ENCODE assay signal across 8 mouse cellular contexts in genomic region chr10:80985241-80985969, GRCm38 (mm10). TPM values are rescaled to one million over a fixed set of nuclear protein-coding genes. Genes with fewer than 3 reads are reported as not detected.
DNase-seq lines count a peak whose midpoint lies in the region; ATAC-seq lines count a peak whose summit lies in the region.

No protein-coding gene starts in this region.

- no peak overlapping the region for H3K4me3 ChIP-seq in embryonic facial prominence, embryonic 11.5 days (ENCODE audit: low read depth, low read length)
- H3K4me3 ChIP-seq in limb, embryonic 15.5 days, result peak overlapping the region; percentile 25
- H3K4me3 ChIP-seq in midbrain, embryonic 16.5 days (ENCODE audit: low read depth, low read length), result peak overlapping the region; percentile 27

- no peaks in the 10 kb centered on the region for H3K36me3 ChIP-seq in embryonic facial prominence, embryonic 11.5 days (replicated peaks; ENCODE audit: control insufficient read depth, insufficient read depth, low read depth, low read length)
- no peaks in the 10 kb centered on the region for H3K36me3 ChIP-seq in limb, embryonic 15.5 days
- H3K36me3 ChIP-seq in midbrain, embryonic 16.5 days (ENCODE audit: control insufficient read depth, insufficient read depth, low read length), result no peaks in the 10 kb centered on the region

- WGBS in embryonic facial prominence, embryonic 11.5 days, result 8% methylated on average over 37 of the region's 37 CpGs
- WGBS in limb, embryonic 15.5 days, result 8% methylated on average over 37 of the region's 37 CpGs
- 10% methylated on average over 37 of the region's 37 CpGs for WGBS in midbrain, embryonic 16.5 days

- peaks cover 20% of the 10 kb centered on the region for H3K27me3 ChIP-seq in embryonic facial prominence, embryonic 11.5 days (ENCODE audit: control insufficient read depth, insufficient read depth, low read length)
- H3K27me3 ChIP-seq in limb, embryonic 15.5 days, result peaks cover 30% of the 10 kb centered on the region
- peaks cover 15% of the 10 kb centered on the region for H3K27me3 ChIP-seq in midbrain, embryonic 16.5 days (ENCODE audit: control insufficient read depth, insufficient read depth, low read depth, low read length)

- H3K4me1 ChIP-seq in embryonic facial prominence, embryonic 11.5 days (ENCODE audit: control insufficient read depth, insufficient read depth, low read length), result peaks cover 3% of the 10 kb centered on the region
- H3K4me1 ChIP-seq in limb, embryonic 15.5 days, result peaks cover 18% of the 10 kb centered on the region
- peaks cover 7% of the 10 kb centered on the region for H3K4me1 ChIP-seq in midbrain, embryonic 16.5 days (ENCODE audit: control insufficient read depth, insufficient read depth, low read length)

- H3K9ac ChIP-seq in embryonic facial prominence, embryonic 11.5 days (replicated peaks; ENCODE audit: low read length), result no peak overlapping the region; the same call in 1 of the 2 replicates
- H3K9ac ChIP-seq in limb, embryonic 15.5 days, result no peak overlapping the region
- H3K9ac ChIP-seq in midbrain, embryonic 16.5 days (ENCODE audit: low read depth, low read length), result peak overlapping the region; percentile 49

- peak overlapping the region; percentile 30 for H3K4me2 ChIP-seq in embryonic facial prominence, embryonic 11.5 days (ENCODE audit: low read depth, low read length)
- H3K4me2 ChIP-seq in limb, embryonic 15.5 days, result peak overlapping the region; percentile 46
- peak overlapping the region; percentile 54 for H3K4me2 ChIP-seq in midbrain, embryonic 16.5 days (ENCODE audit: low read length)

- peak; percentile 81 to 86 for DNase-seq in adrenal gland, adult (ENCODE audit: inconsistent age in 2 of 2, low spot score in 1 of 2)
- DNase-seq in adrenal gland, postnatal 4 days (ENCODE audit: low spot score in 2 of 2), result no peak
- DNase-seq in CD4-positive, CD25-positive, alpha-beta regulatory T cell, adult 2 months (ENCODE audit: low read depth, low spot score), result peak; percentile 69
- no peak for DNase-seq in embryonic facial prominence, embryonic 11.5 days (ENCODE audit: low spot score)
- no peak for DNase-seq in layer of hippocampus, adult 9-11 months

- H3K9me3 ChIP-seq in embryonic facial prominence, embryonic 11.5 days (replicated peaks; ENCODE audit: control insufficient read depth, low read length), result no peaks in the 10 kb centered on the region
- no peaks in the 10 kb centered on the region for H3K9me3 ChIP-seq in limb, embryonic 15.5 days
- H3K9me3 ChIP-seq in midbrain, embryonic 16.5 days (replicated peaks; ENCODE audit: control insufficient read depth, low read length, poor library complexity, severe bottlenecking), result no peaks in the 10 kb centered on the region

- H3K27ac ChIP-seq in embryonic facial prominence, embryonic 11.5 days (replicated peaks; ENCODE audit: low read depth, low read length), result no peak overlapping the region
- H3K27ac ChIP-seq in limb, embryonic 15.5 days, result no peak overlapping the region
- no peak overlapping the region for H3K27ac ChIP-seq in midbrain, embryonic 16.5 days (ENCODE audit: low read length)

- ATAC-seq in embryonic facial prominence, embryonic 11.5 days (replicated peaks; ENCODE audit: insufficient number of reproducible peaks, low FRiP score, low TSS enrichment, low read depth), result no peak
- ATAC-seq in hematopoietic stem cell, adult 5-6 weeks (replicated peaks in 1 of 2; ENCODE audit: insufficient read depth in 1 of 2, low FRiP score in 2 of 2, low TSS enrichment in 1 of 2, low read depth in 1 of 2, poor library complexity in 2 of 2, severe bottlenecking in 2 of 2), result 0 out of 4 replicates have a peak, but pooled peaks have one; percentile 8 to 24
- no peak for ATAC-seq in limb, embryonic 15.5 days (ENCODE audit: insufficient number of reproducible peaks, low FRiP score, low TSS enrichment, low read depth)
- no peak for ATAC-seq in midbrain, embryonic 16.5 days

RNA-seq across cellular contexts. Expression of gene Gng7, which starts 29.3 kb away (rescaled TPM):
- 1 to 10 TPM; 5.4 to 6.7 TPM for total RNA-seq in adrenal gland, postnatal 4 days (2021)
- 4.8 and 5.4 TPM in 2 replicates for polyA plus RNA-seq in embryonic facial prominence, embryonic 11.5 days (2014; fragmentation: Nextera tagmentation; extraction: Ambion mirVana)
- total RNA-seq in hematopoietic stem cell, adult 5-6 weeks (2017), result 0.50 and 0.75 TPM in 2 replicates
- 7.7 and 8.7 TPM in 2 replicates for polyA plus RNA-seq in limb, embryonic 15.5 days (2015; fragmentation: Nextera tagmentation; extraction: Ambion mirVana)
- 21.5 and 25.6 TPM in 2 replicates for polyA plus RNA-seq in midbrain, embryonic 16.5 days (2015; fragmentation: Nextera tagmentation; extraction: Ambion mirVana)

RNA-seq across cellular contexts. Expression of gene Diras1, which starts 40.1 kb away (rescaled TPM):
- total RNA-seq in adrenal gland, postnatal 4 days (2021), result 1 to 10 TPM; 2.9 to 3.5 TPM
- polyA plus RNA-seq in embryonic facial prominence, embryonic 11.5 days (2014; fragmentation: Nextera tagmentation; extraction: Ambion mirVana), result 1.3 and 1.4 TPM in 2 replicates
- total RNA-seq in hematopoietic stem cell, adult 5-6 weeks (2017), result not detected in 2 replicates
- 0.05 and 0.29 TPM in 2 replicates for polyA plus RNA-seq in limb, embryonic 15.5 days (2015; fragmentation: Nextera tagmentation; extraction: Ambion mirVana)
- polyA plus RNA-seq in midbrain, embryonic 16.5 days (2015; fragmentation: Nextera tagmentation; extraction: Ambion mirVana), result 71.7 and 88.1 TPM in 2 replicates

RNA-seq across cellular contexts. Expression of gene Slc39a3, which starts 51.8 kb away (rescaled TPM):
- total RNA-seq in adrenal gland, postnatal 4 days (2021), result 10 to 100 TPM; 32.9 to 36.3 TPM
- polyA plus RNA-seq in embryonic facial prominence, embryonic 11.5 days (2014; fragmentation: Nextera tagmentation; extraction: Ambion mirVana), result 6.7 and 7.2 TPM in 2 replicates
- 6.9 and 7.2 TPM in 2 replicates for total RNA-seq in hematopoietic stem cell, adult 5-6 weeks (2017)
- polyA plus RNA-seq in limb, embryonic 15.5 days (2015; fragmentation: Nextera tagmentation; extraction: Ambion mirVana), result 21.3 and 21.8 TPM in 2 replicates
- polyA plus RNA-seq in midbrain, embryonic 16.5 days (2015; fragmentation: Nextera tagmentation; extraction: Ambion mirVana), result 52.8 and 55.7 TPM in 2 replicates

RNA-seq across cellular contexts. Expression of gene Gadd45b, which starts 55.5 kb away (rescaled TPM):
- total RNA-seq in adrenal gland, postnatal 4 days (2021), result 10 to 100 TPM; 10.9 to 11.1 TPM
- polyA plus RNA-seq in embryonic facial prominence, embryonic 11.5 days (2014; fragmentation: Nextera tagmentation; extraction: Ambion mirVana), result 9.9 and 11.6 TPM in 2 replicates
- 24.2 and 25.4 TPM in 2 replicates for total RNA-seq in hematopoietic stem cell, adult 5-6 weeks (2017)
- polyA plus RNA-seq in limb, embryonic 15.5 days (2015; fragmentation: Nextera tagmentation; extraction: Ambion mirVana), result 44.4 and 44.7 TPM in 2 replicates
- polyA plus RNA-seq in midbrain, embryonic 16.5 days (2015; fragmentation: Nextera tagmentation; extraction: Ambion mirVana), result 6.4 and 7.1 TPM in 2 replicates

Comparison
In these comparisons a context has a peak if more than half of its experiments do, and no peak if none do; other contexts are left out.
1. DNase-seq: peak in adrenal gland, adult (2 of 2) and CD4-positive, CD25-positive, alpha-beta regulatory T cell, adult 2 months (single experiment); none in adrenal gland, postnatal 4 days (0 of 2), embryonic facial prominence, embryonic 11.5 days (single experiment) and layer of hippocampus, adult 9-11 months (single experiment).
2. ATAC-seq: peak in hematopoietic stem cell, adult 5-6 weeks (2 of 2); none in embryonic facial prominence, embryonic 11.5 days (single experiment), limb, embryonic 15.5 days (single experiment) and midbrain, embryonic 16.5 days (single experiment).
3. RNA of gene Diras1, which starts 40.1 kb away (polyA plus RNA-seq): 71.7 to 88.1 TPM in midbrain, embryonic 16.5 days; 1.3 to 1.4 TPM in embryonic facial prominence, embryonic 11.5 days and 0.05 to 0.29 TPM in limb, embryonic 15.5 days; every median in the first group is over 10 times any median in the second.
4. Peak in every context shown above with its lines, with median percentiles within 50 percentile points of each other: H3K4me2 ChIP-seq.